Mouse (Mus musculus) liver, embryonic 14.5 days (tissue): Measurements from ENCODE around the gene Wee1.

Experiments
- CTCF ChIP-seq: IDR thresholded peaks from 2 replicates; pipeline ENCODE4 v1.5.1; 2016; ENCODE audit warnings: antibody characterized with exemption, low read depth, control low read depth
- EP300 ChIP-seq: IDR thresholded peaks from 2 replicates; pipeline ENCODE4 v1.6.1; 2016; ENCODE audit warnings: antibody characterized with exemption, low read depth

GRCm38 (mm10) chr7:110152891-110153290 lies 31.0 kb downstream of the Wee1 start:
- TF ChIP-seq CTCF: no peak
- no peak for TF ChIP-seq EP300
